Mouse (Mus musculus): Measurements from ENCODE around the gene Ccdc122. TPM values are rescaled to one million over a fixed set of nuclear protein-coding genes. Genes with fewer than 3 reads are reported as not detected.
"Not testable (repeated sequence)": the region's sequence is repeated elsewhere in the genome, so short reads cannot be mapped to it uniquely, and the experiment has no call there.

The Ccdc122 gene
- polyA plus RNA-seq, 1 experiment from 2014 or later: 5.4 TPM

- Histone ChIP-seq H3K4me2 (no peak overlapping the region), H3K4me3 (no peak overlapping the region), H3K4me1 (peaks cover 10% of the 10 kb centered on the region; the same call in 1 of the 2 replicates), H3K9me3 (no peaks in the 10 kb centered on the region), H3K27me3 (no peaks in the 10 kb centered on the region), H3K9ac (no peak overlapping the region), H3K27ac (no peak overlapping the region), H3K36me3 (no peaks in the 10 kb centered on the region)
- ATAC-seq (ENCODE audit: insufficient number of reproducible peaks, low FRiP score, low TSS enrichment, low read depth): no peak
- WGBS: 90% methylated on average over 3 of the region's 3 CpGs
These were observed 3.2 kb upstream of the Ccdc122 start for GRCm38 (mm10) chr14:77033391-77033790.

- no peaks in the 10 kb centered on the region for H3K27me3 ChIP-seq
- no peak overlapping the region for H3K4me2 ChIP-seq
- peaks cover 10% of the 10 kb centered on the region; the same call in 1 of the 2 replicates for H3K4me1 ChIP-seq
- no peaks in the 10 kb centered on the region for H3K9me3 ChIP-seq
- ATAC-seq (ENCODE audit: insufficient number of reproducible peaks, low FRiP score, low TSS enrichment, low read depth): no peak
- WGBS: 65% methylated on average over 7 of the region's 7 CpGs
- no peak overlapping the region for H3K9ac ChIP-seq
- no peak overlapping the region for H3K4me3 ChIP-seq
- no peaks in the 10 kb centered on the region for H3K36me3 ChIP-seq
- H3K27ac ChIP-seq: no peak overlapping the region
These were observed 2.2 kb upstream of the Ccdc122 start for GRCm38 (mm10) chr14:77034175-77034915.

- Histone ChIP-seq H3K27ac (no peak overlapping the region), H3K9me3 (no peaks in the 10 kb centered on the region), H3K4me2 (no peak overlapping the region), H3K9ac (no peak overlapping the region), H3K36me3 (no peaks in the 10 kb centered on the region), H3K4me1 (peaks cover 10% of the 10 kb centered on the region; the same call in 1 of the 2 replicates), H3K4me3 (no peak overlapping the region), H3K27me3 (no peaks in the 10 kb centered on the region)
- ATAC-seq (ENCODE audit: insufficient number of reproducible peaks, low FRiP score, low TSS enrichment, low read depth): no peak
- WGBS: 88% methylated on average over 8 of the region's 8 CpGs
These were observed 1.6 kb upstream of the Ccdc122 start for GRCm38 (mm10) chr14:77034970-77035369.

GRCm38 (mm10) chr14:77037330-77037729 is 758 bp downstream of the Ccdc122 start:
- H3K9ac ChIP-seq: no peak overlapping the region
- H3K27me3 ChIP-seq: no peaks in the 10 kb centered on the region
- no peaks in the 10 kb centered on the region for H3K36me3 ChIP-seq
- H3K4me3 ChIP-seq: peak overlapping the region; percentile 66; the same call in 1 of the 2 replicates
- peaks cover 10% of the 10 kb centered on the region; the same call in 1 of the 2 replicates for H3K4me1 ChIP-seq
- peak overlapping the region; percentile 73 for H3K27ac ChIP-seq
- ATAC-seq (ENCODE audit: insufficient number of reproducible peaks, low FRiP score, low TSS enrichment, low read depth): no peak
- peak overlapping the region; percentile 78; the same call in 1 of the 2 replicates for H3K4me2 ChIP-seq
- WGBS: 72% methylated on average over 5 of the region's 5 CpGs
- no peaks in the 10 kb centered on the region for H3K9me3 ChIP-seq

- 68% methylated on average over 8 of the region's 8 CpGs for WGBS
- ATAC-seq (ENCODE audit: insufficient number of reproducible peaks, low FRiP score, low TSS enrichment, low read depth): no peak
- Histone ChIP-seq H3K4me1 (peaks cover 10% of the 10 kb centered on the region; the same call in 1 of the 2 replicates), H3K9me3 (no peaks in the 10 kb centered on the region), H3K4me2 (no peak overlapping the region), H3K4me3 (no peak overlapping the region), H3K9ac (no peak overlapping the region), H3K27me3 (no peaks in the 10 kb centered on the region), H3K36me3 (no peaks in the 10 kb centered on the region), H3K27ac (peak overlapping the region; percentile 73; the same call in 1 of the 2 replicates)
These were observed 1.4 kb downstream of the Ccdc122 start for GRCm38 (mm10) chr14:77037832-77038425.

GRCm38 (mm10) chr14:77053288-77053687 is 16.7 kb downstream of the Ccdc122 start:
- Histone ChIP-seq H3K27me3 (no peaks in the 10 kb centered on the region), H3K4me2 (no peak overlapping the region), H3K27ac (no peak overlapping the region), H3K4me3 (no peak overlapping the region), H3K9me3 (no peaks in the 10 kb centered on the region), H3K9ac (no peak overlapping the region), H3K36me3 (no peaks in the 10 kb centered on the region), H3K4me1 (no peaks in the 10 kb centered on the region)
- no peak for ATAC-seq (ENCODE audit: insufficient number of reproducible peaks, low FRiP score, low TSS enrichment, low read depth)

- Histone ChIP-seq H3K4me3 (no peak overlapping the region), H3K27ac (no peak overlapping the region), H3K27me3 (no peaks in the 10 kb centered on the region), H3K36me3 (no peaks in the 10 kb centered on the region), H3K9ac (no peak overlapping the region), H3K4me1 (0 out of 2 replicates have a peak, but pooled peaks cover 2% of the 10 kb centered on the region), H3K9me3 (no peaks in the 10 kb centered on the region), H3K4me2 (no peak overlapping the region)
- no peak for ATAC-seq (ENCODE audit: insufficient number of reproducible peaks, low FRiP score, low TSS enrichment, low read depth)
- 83% methylated on average over 1 of the region's 1 CpGs for WGBS
These were observed 32.8 kb downstream of the Ccdc122 start for GRCm38 (mm10) chr14:77069361-77069760.

GRCm38 (mm10) chr14:77081248-77081647 is 44.7 kb downstream of the Ccdc122 start:
- Histone ChIP-seq H3K9me3 (no peaks in the 10 kb centered on the region), H3K27ac (no peak overlapping the region), H3K4me2 (no peak overlapping the region), H3K9ac (no peak overlapping the region), H3K4me3 (no peak overlapping the region), H3K27me3 (no peaks in the 10 kb centered on the region), H3K36me3 (no peaks in the 10 kb centered on the region), H3K4me1 (no peaks in the 10 kb centered on the region)
- WGBS: 84% methylated on average over 5 of the region's 5 CpGs
- ATAC-seq (ENCODE audit: insufficient number of reproducible peaks, low FRiP score, low TSS enrichment, low read depth): no peak

- H3K27me3 ChIP-seq: no peaks in the 10 kb centered on the region
- no peak overlapping the region for H3K27ac ChIP-seq
- H3K4me1 ChIP-seq: no peaks in the 10 kb centered on the region
- no peaks in the 10 kb centered on the region for H3K9me3 ChIP-seq
- H3K4me3 ChIP-seq: no peak overlapping the region
- H3K4me2 ChIP-seq: no peak overlapping the region
- WGBS: 73% methylated on average over 2 of the region's 2 CpGs
- no peaks in the 10 kb centered on the region for H3K36me3 ChIP-seq
- ATAC-seq (ENCODE audit: insufficient number of reproducible peaks, low FRiP score, low TSS enrichment, low read depth): no peak
- H3K9ac ChIP-seq: no peak overlapping the region
These were observed 63.7 kb downstream of the Ccdc122 start for GRCm38 (mm10) chr14:77100285-77100684.

- H3K4me2 ChIP-seq; H3K36me3 ChIP-seq; H3K9ac ChIP-seq; H3K9me3 ChIP-seq; H3K27me3 ChIP-seq; H3K4me1 ChIP-seq; H3K4me3 ChIP-seq; H3K27ac ChIP-seq; ATAC-seq (ENCODE audit: insufficient number of reproducible peaks, low FRiP score, low TSS enrichment, low read depth): not testable (repeated sequence)
- 82% methylated on average over 5 of the region's 5 CpGs for WGBS
These were observed 74.0 kb downstream of the Ccdc122 start for GRCm38 (mm10) chr14:77110622-77111021.

- H3K4me1 ChIP-seq: no peaks in the 10 kb centered on the region
- 85% methylated on average over 5 of the region's 5 CpGs for WGBS
- H3K27ac ChIP-seq: no peak overlapping the region
- no peak overlapping the region for H3K9ac ChIP-seq
- H3K4me2 ChIP-seq: no peak overlapping the region
- no peak overlapping the region for H3K4me3 ChIP-seq
- no peak for ATAC-seq (ENCODE audit: insufficient number of reproducible peaks, low FRiP score, low TSS enrichment, low read depth)
- no peaks in the 10 kb centered on the region for H3K9me3 ChIP-seq
- H3K27me3 ChIP-seq: no peaks in the 10 kb centered on the region
- H3K36me3 ChIP-seq: no peaks in the 10 kb centered on the region
These were observed 94.0 kb downstream of the Ccdc122 start for GRCm38 (mm10) chr14:77130612-77131011.

GRCm38 (mm10) chr14:77136936-77137335 is 100.4 kb downstream of the Ccdc122 start:
- no peaks in the 10 kb centered on the region for H3K9me3 ChIP-seq
- H3K4me1 ChIP-seq: no peaks in the 10 kb centered on the region; the same call in 1 of the 2 replicates
- H3K4me2 ChIP-seq: no peak overlapping the region
- H3K9ac ChIP-seq: no peak overlapping the region
- no peak overlapping the region for H3K27ac ChIP-seq
- no peak for ATAC-seq (ENCODE audit: insufficient number of reproducible peaks, low FRiP score, low TSS enrichment, low read depth)
- no peaks in the 10 kb centered on the region for H3K36me3 ChIP-seq
- 54% methylated on average over 6 of the region's 6 CpGs for WGBS
- H3K4me3 ChIP-seq: no peak overlapping the region
- H3K27me3 ChIP-seq: no peaks in the 10 kb centered on the region

Measured in limb, embryonic 15.5 days (tissue).